Mouse (Mus musculus) thymus, postnatal 4 days (tissue): Measurements from ENCODE around the gene Sema5a.

Source experiments
- DNase-seq: peaks from one replicate; pipeline ENCODE4 v3.0.0; 2021

The Sema5a gene

GRCm38 (mm10) chr15:32377781-32378180, 133.2 kb downstream of the Sema5a start:
- no peak for DNase-seq

- DNase-seq = no peak
Observed at GRCm38 (mm10) chr15:32380311-32380710, 135.7 kb downstream of the Sema5a start.

GRCm38 (mm10) chr15:32382930-32383481, 138.4 kb downstream of the Sema5a start:
- DNase-seq = no peak

GRCm38 (mm10) chr15:32396241-32396890, 151.8 kb downstream of the Sema5a start:
- no peak for DNase-seq

GRCm38 (mm10) chr15:32397064-32397463, 152.5 kb downstream of the Sema5a start:
- no peak for DNase-seq

- no peak for DNase-seq
Observed at GRCm38 (mm10) chr15:32398721-32399120, 154.1 kb downstream of the Sema5a start.

- no peak for DNase-seq
Observed at GRCm38 (mm10) chr15:32401909-32402527, 157.4 kb downstream of the Sema5a start.

- no peak for DNase-seq
Observed at GRCm38 (mm10) chr15:32403321-32403720, 158.7 kb downstream of the Sema5a start.

GRCm38 (mm10) chr15:32406436-32406835, 161.8 kb downstream of the Sema5a start:
- DNase-seq = no peak

GRCm38 (mm10) chr15:32407766-32408165, 163.2 kb downstream of the Sema5a start:
- DNase-seq = no peak

GRCm38 (mm10) chr15:32416291-32416690, 171.7 kb downstream of the Sema5a start:
- DNase-seq = no peak

GRCm38 (mm10) chr15:32422631-32423030, 178.0 kb downstream of the Sema5a start:
- no peak for DNase-seq

GRCm38 (mm10) chr15:32423061-32423460, 178.5 kb downstream of the Sema5a start:
- no peak for DNase-seq

GRCm38 (mm10) chr15:32427188-32427924, 182.7 kb downstream of the Sema5a start:
- no peak for DNase-seq

- DNase-seq = no peak
Observed at GRCm38 (mm10) chr15:32432927-32433832, 188.6 kb downstream of the Sema5a start.

GRCm38 (mm10) chr15:32433833-32434155, 189.2 kb downstream of the Sema5a start:
- no peak for DNase-seq

- no peak for DNase-seq
Observed at GRCm38 (mm10) chr15:32434274-32434673, 189.7 kb downstream of the Sema5a start.

GRCm38 (mm10) chr15:32437654-32438053, 193.0 kb downstream of the Sema5a start:
- peak; percentile 40 for DNase-seq

GRCm38 (mm10) chr15:32442745-32443144, 198.1 kb downstream of the Sema5a start:
- DNase-seq = no peak

- no peak for DNase-seq
Observed at GRCm38 (mm10) chr15:32447558-32448349, 203.1 kb downstream of the Sema5a start.

- DNase-seq = no peak
Observed at GRCm38 (mm10) chr15:32459046-32459445, 214.4 kb downstream of the Sema5a start.

- no peak for DNase-seq
Observed at GRCm38 (mm10) chr15:32460238-32460637, 215.6 kb downstream of the Sema5a start.
